Mouse (Mus musculus) G1E (cell line): ENCODE results near the gene Naa50. TPM values are rescaled to one million over a fixed set of nuclear protein-coding genes. Genes with fewer than 3 reads are reported as not detected.

Source experiments
- ATAC-seq: 2 replicates; pipeline ENCODE4 v1.8.0; 2016; ENCODE audit warnings: mild to moderate bottlenecking; ENCODE audit not compliant: insufficient number of reproducible peaks, poor library complexity, low FRiP score, severe bottlenecking; ENCODE audit errors: extremely low read depth
- DNase-seq: peaks from one replicate; pipeline ENCODE4 v3.0.0; 2012; ENCODE audit warnings: low spot score
- H3K27me3 ChIP-seq: 2 replicates; pipeline ENCODE4 v1.6.1; 2012; ENCODE audit warnings: mild to moderate bottlenecking, low read length, inconsistent platforms; ENCODE audit not compliant: insufficient read depth
- H3K36me3 ChIP-seq: replicated peaks from 2 replicates; pipeline ENCODE3; 2012; ENCODE audit warnings: mild to moderate bottlenecking, inconsistent platforms
- H3K4me1 ChIP-seq: 2 replicates; pipeline ENCODE4 v1.6.1; 2012; ENCODE audit warnings: low read depth, low read length, inconsistent platforms, mixed read lengths; ENCODE audit not compliant: insufficient read depth
- H3K4me3 ChIP-seq: 2 replicates; pipeline ENCODE4 v1.5.1; 2012; ENCODE audit warnings: low read depth, mild to moderate bottlenecking, inconsistent platforms, low read length, moderate library complexity, mixed read lengths
- H3K9me3 ChIP-seq: replicated peaks from 2 replicates; pipeline ENCODE4 v1.6.1; 2012; ENCODE audit warnings: inconsistent platforms
- CTCF ChIP-seq: IDR thresholded peaks from 2 replicates; pipeline ENCODE4 v1.5.1; 2012; ENCODE audit warnings: low read depth, low read length, inconsistent platforms, mixed read lengths
- GATA1 ChIP-seq: IDR thresholded peaks from 2 replicates; pipeline ENCODE4 v1.6.1; 2012; ENCODE audit warnings: borderline replicate concordance, low read length, inconsistent platforms, mixed read lengths
- GATA2 ChIP-seq: IDR thresholded peaks from 2 replicates; pipeline ENCODE4 v1.6.1; 2012; ENCODE audit warnings: low read depth, low read length, inconsistent platforms, borderline replicate concordance
- POLR2AphosphoS5 ChIP-seq: IDR thresholded peaks from 2 replicates; pipeline ENCODE4 v1.6.1; 2012; ENCODE audit warnings: low read depth, low read length, inconsistent platforms; ENCODE audit not compliant: insufficient replicate concordance
- TAL1 ChIP-seq: conservative IDR thresholded peaks from 2 replicates; pipeline ENCODE4 v1.6.1; 2012; ENCODE audit warnings: low read depth, low read length, inconsistent platforms, mixed read lengths
- polyA plus RNA-seq: library from polyadenylated mRNA; stranded (reverse); fragments of >175 nt; gene quantifications from 2 replicates; pipeline ENCODE4 v1.2.3, GENCODE M21; 2012
- total RNA-seq, 2 experiments: library from RNA; stranded (forward) in 1 of 2; stranded (reverse) in 1 of 2; fragments of 200-1000 nt in 1 of 2; fragments of >200 nt in 1 of 2; fragmentation: Nextera tagmentation in 1 of 2; gene quantifications; 2 replicates each; pipeline ENCODE4 v1.2.3; 2014 to 2017

Gene Naa50
- total and polyA plus RNA-seq, 3 experiments = 44.5 to 171 (median 89.8) TPM

DNA sequence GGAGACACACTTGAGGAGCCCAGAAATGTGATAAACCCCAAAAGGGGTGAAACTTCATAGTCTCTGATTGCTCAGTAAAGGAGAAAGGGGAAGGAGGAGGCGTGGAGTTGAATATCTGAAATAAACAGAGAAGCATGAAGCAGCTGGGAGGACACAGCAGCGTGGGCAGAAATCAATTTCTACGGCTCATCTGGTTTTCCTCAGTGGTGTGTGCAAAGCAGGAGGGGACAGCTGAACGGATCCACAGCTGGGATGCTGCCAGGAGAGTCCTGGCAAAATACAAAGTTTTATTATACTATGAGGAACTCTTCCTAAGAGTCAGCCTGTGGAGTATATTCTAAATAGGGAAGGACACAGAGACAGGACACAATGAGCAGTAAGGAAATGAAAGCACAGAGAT lies 30.6 kb upstream of the Naa50 start:
- H3K27me3 ChIP-seq = no peaks in the 10 kb centered on the region
- ATAC-seq = no peak
- no peaks in the 10 kb centered on the region for H3K9me3 ChIP-seq
- peaks cover 69% of the 10 kb centered on the region for H3K36me3 ChIP-seq
- DNase-seq = no peak
- H3K4me3 ChIP-seq = no peak overlapping the region
- no peaks in the 10 kb centered on the region for H3K4me1 ChIP-seq
- TF ChIP-seq POLR2AphosphoS5 (no peak), GATA1 (no peak), TAL1 (no peak), CTCF (no peak), GATA2 (no peak)

DNA sequence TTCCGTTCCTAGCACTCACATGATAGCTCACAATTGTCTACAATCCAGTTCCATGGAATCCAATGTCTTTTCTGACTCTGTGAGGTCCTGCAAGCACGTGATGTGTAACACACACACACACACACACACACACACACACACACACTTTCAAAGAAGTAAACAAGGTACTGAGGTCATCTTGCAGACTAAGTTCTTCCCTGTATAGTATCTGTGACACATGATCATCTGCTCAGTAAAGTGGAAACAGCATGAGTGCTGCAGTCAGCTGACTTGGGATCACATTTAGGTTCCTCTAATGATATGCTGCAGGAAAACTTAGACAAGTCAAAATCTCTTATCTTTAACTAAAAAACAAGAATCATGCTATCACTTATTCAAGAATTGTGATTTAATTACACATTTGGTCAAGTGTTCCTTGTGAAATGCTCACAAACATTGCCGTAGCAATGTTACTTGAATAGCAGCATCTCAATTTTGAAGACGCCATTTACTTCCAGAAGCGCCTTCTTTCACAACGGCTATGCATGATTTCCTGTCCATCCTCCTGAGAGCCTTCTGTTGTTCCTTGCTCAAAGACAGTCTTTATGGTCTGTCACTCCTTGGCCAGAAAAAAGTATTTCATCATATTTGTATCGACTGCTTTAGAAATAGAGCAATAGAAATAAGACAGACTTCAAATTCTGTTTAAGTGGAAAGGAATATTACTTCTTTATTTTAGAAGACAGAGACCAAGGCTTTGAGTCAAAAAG lies 19.7 kb upstream of the Naa50 start:
- ATAC-seq = no peak

DNA sequence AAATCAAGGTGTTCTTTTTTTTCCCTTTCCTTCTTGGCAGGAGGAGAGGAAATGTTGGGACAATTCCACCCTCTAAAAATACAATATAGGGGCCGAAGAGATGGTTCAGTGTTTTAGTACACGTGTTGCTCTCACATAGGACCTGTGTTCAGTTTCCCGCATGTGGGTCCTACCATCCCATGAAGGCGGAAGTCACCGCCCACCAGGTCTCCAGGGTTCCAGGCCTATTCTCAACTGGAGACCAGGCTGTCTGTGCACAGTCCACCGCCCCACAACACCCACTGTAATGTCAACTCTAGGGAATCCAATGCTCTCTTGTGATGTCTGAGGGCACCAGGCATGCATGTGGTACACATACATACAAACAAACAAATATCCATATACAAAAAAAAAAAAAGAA lies 17.5 kb upstream of the Naa50 start:
- no peak for TF ChIP-seq CTCF
- TF ChIP-seq TAL1 = no peak
- no peak for TF ChIP-seq GATA1
- no peak for DNase-seq
- ATAC-seq = no peak
- no peaks in the 10 kb centered on the region for H3K9me3 ChIP-seq
- H3K27me3 ChIP-seq = no peaks in the 10 kb centered on the region
- H3K36me3 ChIP-seq = peaks cover 34% of the 10 kb centered on the region
- peaks cover 2% of the 10 kb centered on the region; the same call in 1 of the 2 replicates for H3K4me1 ChIP-seq
- no peak overlapping the region for H3K4me3 ChIP-seq

More for the DNA sequence above, 19.7 kb upstream of the Naa50 start:
- DNase-seq = no peak
- H3K4me3 ChIP-seq = no peak overlapping the region
- TF ChIP-seq CTCF = no peak
- TF ChIP-seq GATA1 = no peak
- no peak for TF ChIP-seq GATA2
- TF ChIP-seq POLR2AphosphoS5 = no peak
- no peak for TF ChIP-seq TAL1
- H3K27me3 ChIP-seq = no peaks in the 10 kb centered on the region
- H3K4me1 ChIP-seq = no peaks in the 10 kb centered on the region
- no peaks in the 10 kb centered on the region for H3K9me3 ChIP-seq
- peaks cover 46% of the 10 kb centered on the region for H3K36me3 ChIP-seq

DNA sequence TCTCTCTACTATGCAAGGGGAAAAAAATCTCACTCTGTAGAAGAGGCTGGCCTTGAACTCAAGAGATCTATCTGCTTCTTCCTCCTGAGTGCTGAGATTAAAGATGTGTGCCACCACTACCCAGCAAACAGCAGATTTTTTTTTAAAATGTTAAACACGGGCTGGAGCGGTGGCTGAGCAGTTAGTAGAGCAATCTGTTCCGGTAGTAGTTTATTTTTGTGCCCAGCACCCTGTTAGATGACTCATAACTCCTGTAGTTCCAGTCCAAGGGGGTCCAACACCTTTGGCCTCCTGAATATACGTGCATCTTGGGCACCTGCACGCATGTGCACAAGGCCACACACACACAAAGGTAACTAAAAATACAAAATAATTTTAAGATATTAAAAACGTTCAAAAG lies 17.1 kb upstream of the Naa50 start:
- TF ChIP-seq TAL1 (no peak), POLR2AphosphoS5 (no peak), GATA1 (no peak), GATA2 (no peak), CTCF (no peak)
- Histone ChIP-seq H3K4me1 (peaks cover 2% of the 10 kb centered on the region; the same call in 1 of the 2 replicates), H3K36me3 (peaks cover 33% of the 10 kb centered on the region), H3K27me3 (no peaks in the 10 kb centered on the region), H3K9me3 (no peaks in the 10 kb centered on the region), H3K4me3 (no peak overlapping the region)
- no peak for ATAC-seq
- no peak for DNase-seq

DNA sequence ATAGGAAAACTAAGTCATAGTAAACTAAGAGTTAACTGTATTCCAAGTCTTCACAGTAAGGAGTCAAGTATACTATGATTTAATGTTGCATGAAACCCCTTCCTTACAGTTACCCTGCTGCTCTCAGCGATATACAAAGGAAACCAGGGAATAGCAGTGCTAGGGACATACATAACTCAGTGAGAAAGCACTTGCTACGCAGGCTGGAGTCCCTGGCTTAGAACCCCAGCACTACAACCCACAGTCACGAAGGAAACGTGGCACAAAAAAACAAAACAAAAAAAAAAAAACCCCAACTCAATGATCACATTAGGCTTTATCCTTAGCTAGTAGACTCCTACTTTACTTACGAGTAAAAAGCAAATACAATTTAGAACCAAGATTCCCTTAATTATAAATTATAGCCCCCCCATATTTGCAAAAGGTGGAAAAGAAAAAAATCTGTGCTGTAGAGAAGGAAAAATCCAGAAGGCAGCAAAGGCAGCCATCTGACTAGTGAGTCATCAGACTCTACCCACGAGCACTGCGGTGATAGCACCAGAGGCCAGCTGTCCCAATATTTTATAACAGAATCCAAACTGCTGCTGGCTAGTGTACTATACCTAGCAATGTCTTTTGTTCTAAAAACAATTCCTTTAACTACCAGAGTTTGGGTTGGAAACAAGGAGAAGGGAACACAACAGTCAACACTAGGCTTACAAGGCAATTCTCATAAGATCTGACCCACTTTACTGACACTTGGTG lies 16.5 kb upstream of the Naa50 start:
- peaks cover 4% of the 10 kb centered on the region; the same call in 1 of the 2 replicates for H3K4me1 ChIP-seq
- peaks cover 33% of the 10 kb centered on the region for H3K36me3 ChIP-seq
- TF ChIP-seq POLR2AphosphoS5 (no peak), TAL1 (no peak), GATA2 (no peak), GATA1 (no peak), CTCF (no peak)
- no peaks in the 10 kb centered on the region for H3K27me3 ChIP-seq
- ATAC-seq (no peak), DNase-seq (no peak)
- H3K9me3 ChIP-seq = no peaks in the 10 kb centered on the region
- H3K4me3 ChIP-seq = no peak overlapping the region

DNA sequence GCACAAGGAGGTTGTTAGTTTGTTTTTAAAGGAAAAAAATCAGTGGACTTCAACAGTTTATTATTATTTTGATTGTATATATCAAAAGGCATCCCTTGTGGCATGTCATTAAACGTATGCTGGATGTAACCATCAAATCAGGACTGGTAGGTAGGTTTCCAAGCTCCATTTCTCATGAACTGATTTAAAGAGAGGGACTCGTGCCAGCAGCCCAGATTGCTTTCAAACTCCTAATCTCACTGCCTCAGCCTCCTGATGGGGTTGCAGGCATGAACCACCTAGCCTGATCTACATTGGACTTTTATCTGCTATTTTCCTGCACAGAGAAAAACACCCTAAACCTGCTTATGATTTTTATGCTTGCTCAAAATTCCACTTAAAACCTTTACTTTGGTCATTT lies 15.8 kb upstream of the Naa50 start:
- no peak overlapping the region for H3K4me3 ChIP-seq
- no peaks in the 10 kb centered on the region for H3K9me3 ChIP-seq
- DNase-seq (no peak), ATAC-seq (no peak)
- H3K27me3 ChIP-seq = no peaks in the 10 kb centered on the region
- no peak for TF ChIP-seq GATA1
- TF ChIP-seq CTCF = no peak
- TF ChIP-seq POLR2AphosphoS5 = no peak
- no peak for TF ChIP-seq TAL1
- no peak for TF ChIP-seq GATA2
- H3K4me1 ChIP-seq = peaks cover 4% of the 10 kb centered on the region; the same call in 1 of the 2 replicates
- H3K36me3 ChIP-seq = peaks cover 27% of the 10 kb centered on the region
